Mouse (Mus musculus) lung, embryonic 15.5 days (tissue): ENCODE measurements around the gene Pnp2. TPM values are rescaled to one million over a fixed set of nuclear protein-coding genes. Genes with fewer than 3 reads are reported as not detected.
"Not testable (repeated sequence)": the region's sequence is repeated elsewhere in the genome, so short reads cannot be mapped to it uniquely, and the experiment has no call there.

Experiments used
- ATAC-seq: fragments of 200-750 bp; cut with Nextera tagmentation; 2 replicates; pipeline ENCODE4 v1.8.0; 2017; ENCODE audit warnings: moderate number of reproducible peaks, borderline replicate concordance; ENCODE audit not compliant: low FRiP score, low TSS enrichment; ENCODE audit errors: extremely low read depth
- H3K27ac ChIP-seq: fragments of 300-500 bp; sonication (generic); 2 replicates; pipeline ENCODE4 v1.5.1; 2015; ENCODE audit warnings: moderate library complexity, mild to moderate bottlenecking, inconsistent platforms
- H3K27me3 ChIP-seq: fragments of 300-500 bp; sonication (generic); 2 replicates; pipeline ENCODE4 v1.6.1; 2015; ENCODE audit warnings: inconsistent platforms
- H3K36me3 ChIP-seq: fragments of 300-500 bp; sonication (generic); 2 replicates; pipeline ENCODE4 v1.6.1; 2015; ENCODE audit warnings: inconsistent platforms
- H3K4me1 ChIP-seq: fragments of 300-500 bp; sonication (generic); 2 replicates; pipeline ENCODE4 v1.6.1; 2015; ENCODE audit warnings: inconsistent platforms
- H3K4me2 ChIP-seq: fragments of 300-500 bp; sonication (generic); 2 replicates; pipeline ENCODE4 v1.6.1; 2015; ENCODE audit warnings: inconsistent platforms, mild to moderate bottlenecking, moderate library complexity
- H3K4me3 ChIP-seq: fragments of 300-500 bp; sonication (generic); 2 replicates; pipeline ENCODE4 v1.5.1; 2015; ENCODE audit warnings: mild to moderate bottlenecking, inconsistent platforms
- H3K9ac ChIP-seq: fragments of 300-500 bp; sonication (generic); 2 replicates; pipeline ENCODE4 v1.6.1; 2015; ENCODE audit warnings: inconsistent platforms
- H3K9me3 ChIP-seq: fragments of 300-500 bp; sonication (generic); 2 replicates; pipeline ENCODE4 v1.6.1; 2016; ENCODE audit warnings: inconsistent platforms
- WGBS: fragments of 180-500 bp; shearing (Covaris S2); methylation state at CpG from one replicate; pipeline ENCODE4 v1.1.7; 2015; 5-methylcytosine and 5-hydroxymethylcytosine counted together
- polyA plus RNA-seq: library from polyadenylated mRNA; unstranded; fragments of >200 nt; fragmentation: Nextera tagmentation; extraction: Ambion mirVana; gene quantifications from 2 replicates; pipeline ENCODE4 v1.2.1, GENCODE M21; 2015

Pnp2 gene
- polyA plus RNA-seq, 1 experiment from 2014 or later = 0.76 TPM

GRCm38 (mm10) chr14:50936649-50937048, 19.1 kb upstream of the Pnp2 start:
- H3K4me2 ChIP-seq = no peak overlapping the region
- ATAC-seq = no peak
- H3K36me3 ChIP-seq = no peaks in the 10 kb centered on the region
- H3K9me3 ChIP-seq = no peaks in the 10 kb centered on the region
- no peak overlapping the region for H3K9ac ChIP-seq
- 34% methylated on average over 1 of the region's 1 CpGs for WGBS
- peaks cover 7% of the 10 kb centered on the region; the same call in 1 of the 2 replicates for H3K27me3 ChIP-seq
- H3K4me3 ChIP-seq = no peak overlapping the region
- H3K27ac ChIP-seq = no peak overlapping the region
- peaks cover 6% of the 10 kb centered on the region; the same call in 1 of the 2 replicates for H3K4me1 ChIP-seq

- peaks cover 7% of the 10 kb centered on the region; the same call in 1 of the 2 replicates for H3K27me3 ChIP-seq
- H3K27ac ChIP-seq = no peak overlapping the region
- no peak overlapping the region for H3K4me2 ChIP-seq
- H3K36me3 ChIP-seq = no peaks in the 10 kb centered on the region
- no peaks in the 10 kb centered on the region for H3K4me1 ChIP-seq
- ATAC-seq = no peak
- no peaks in the 10 kb centered on the region for H3K9me3 ChIP-seq
- WGBS = 74% methylated on average over 3 of the region's 3 CpGs
- no peak overlapping the region for H3K9ac ChIP-seq
- no peak overlapping the region for H3K4me3 ChIP-seq
These were observed 17.5 kb upstream of the Pnp2 start for GRCm38 (mm10) chr14:50938119-50938908.

GRCm38 (mm10) chr14:50938940-50939339, 16.9 kb upstream of the Pnp2 start:
- 26% methylated on average over 2 of the region's 2 CpGs for WGBS

DNA sequence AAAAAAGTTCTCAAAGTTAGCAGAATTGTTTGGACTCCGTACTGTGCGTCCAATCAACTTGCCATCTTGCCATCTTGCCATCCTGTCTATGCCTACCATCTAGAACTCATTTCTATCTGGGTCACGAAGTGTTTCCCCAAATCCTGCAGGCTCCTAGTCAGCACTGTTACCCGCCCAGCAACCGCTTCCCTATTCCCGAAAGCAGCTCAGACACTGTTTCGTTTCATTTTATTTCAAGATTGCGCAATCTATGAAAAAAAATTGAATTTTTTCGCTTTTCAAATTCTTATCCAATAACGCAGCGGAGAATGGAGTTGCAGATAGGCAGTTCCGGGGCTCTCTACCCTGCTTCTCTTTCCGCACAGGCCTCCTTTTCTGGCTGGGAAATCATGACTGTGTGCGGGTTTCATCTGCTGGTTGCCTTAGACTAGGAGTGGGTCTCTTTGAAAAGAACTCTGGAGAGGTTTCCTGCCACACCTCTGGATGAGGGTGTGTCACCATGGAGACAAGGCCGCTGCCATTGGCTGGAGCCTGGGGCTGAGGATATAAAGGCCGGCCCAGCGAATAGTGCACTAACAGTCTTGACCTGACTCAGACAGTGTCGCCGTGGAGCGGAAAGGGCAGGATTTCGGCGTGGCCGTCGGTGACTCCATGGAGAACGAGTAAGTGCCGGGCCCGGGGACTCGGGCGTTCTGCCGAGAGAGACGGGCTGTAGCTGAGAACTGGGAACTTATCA, 11.7 kb upstream of the Pnp2 start, which contains the start of gene Gm49342:
TSS of gene Gm49342 (plus strand) at position 586 of the 736 bp plus-strand sequence.
- Histone ChIP-seq H3K27me3 (no peaks in the 10 kb centered on the region), H3K9ac (peak within 1 kb of the TSS; percentile 48), H3K4me1 (0 out of 2 replicates have a peak, but pooled peaks cover 6% of the 10 kb centered on the region), H3K27ac (peak within 1 kb of the TSS; percentile 97), H3K36me3 (0 out of 2 replicates have a peak, but pooled peaks cover 3% of the 10 kb centered on the region), H3K4me3 (peak within 1 kb of the TSS; percentile 57), H3K9me3 (no peaks in the 10 kb centered on the region), H3K4me2 (peak within 1 kb of the TSS; percentile 63)
- ATAC-seq = peak; percentile 99
- WGBS = 10% methylated on average over 31 of the region's 31 CpGs

More at GRCm38 (mm10) chr14:50938940-50939339, 16.9 kb upstream of the Pnp2 start:
- Histone ChIP-seq H3K36me3 (no peaks in the 10 kb centered on the region), H3K4me3 (no peak overlapping the region), H3K4me1 (no peaks in the 10 kb centered on the region), H3K4me2 (no peak overlapping the region), H3K27ac (no peak overlapping the region), H3K27me3 (peaks cover 7% of the 10 kb centered on the region; the same call in 1 of the 2 replicates), H3K9me3 (no peaks in the 10 kb centered on the region), H3K9ac (no peak overlapping the region)
- no peak for ATAC-seq

- peak overlapping the region; percentile 48 for H3K9ac ChIP-seq
- peak overlapping the region; percentile 57 for H3K4me3 ChIP-seq
- H3K9me3 ChIP-seq, H3K4me1 ChIP-seq, H3K36me3 ChIP-seq, H3K27me3 ChIP-seq: not testable (repeated sequence)
- H3K27ac ChIP-seq = peak overlapping the region; percentile 97
- H3K4me2 ChIP-seq = peak overlapping the region; percentile 63
- whole genome bisulfite sequencing = under 1% methylated on average over 15 of the region's 15 CpGs
- peak; percentile 95 for ATAC-seq
These were observed 11.1 kb upstream of the Pnp2 start for GRCm38 (mm10) chr14:50944668-50945033.

DNA sequence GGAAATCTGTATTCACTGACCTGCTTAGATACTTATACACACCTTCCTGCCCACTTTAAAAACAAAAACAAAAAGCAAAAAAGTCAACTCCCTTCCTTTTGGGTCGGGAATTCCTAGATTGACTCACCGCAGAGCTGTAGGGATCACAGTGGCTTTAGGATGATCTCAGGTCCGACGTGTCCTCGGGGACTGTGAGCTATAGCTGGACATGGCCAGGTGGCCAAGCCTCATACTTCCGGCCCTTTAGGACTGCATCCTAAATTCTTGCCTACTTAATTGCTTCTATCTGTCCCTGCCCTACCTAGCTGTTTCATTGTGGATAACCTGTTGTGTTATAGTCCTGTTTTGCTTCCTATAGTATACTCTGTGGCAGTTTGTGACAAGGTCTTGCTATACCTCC, 10.7 kb upstream of the Pnp2 start:
- not testable (repeated sequence) for H3K36me3 ChIP-seq, H3K9me3 ChIP-seq, H3K4me1 ChIP-seq, H3K27me3 ChIP-seq, ATAC-seq
- peak overlapping the region; percentile 63 for H3K4me2 ChIP-seq
- 14% methylated on average over 6 of the region's 6 CpGs for WGBS
- peak overlapping the region; percentile 97 for H3K27ac ChIP-seq
- H3K4me3 ChIP-seq = peak overlapping the region; percentile 57
- H3K9ac ChIP-seq = peak overlapping the region; percentile 48

DNA sequence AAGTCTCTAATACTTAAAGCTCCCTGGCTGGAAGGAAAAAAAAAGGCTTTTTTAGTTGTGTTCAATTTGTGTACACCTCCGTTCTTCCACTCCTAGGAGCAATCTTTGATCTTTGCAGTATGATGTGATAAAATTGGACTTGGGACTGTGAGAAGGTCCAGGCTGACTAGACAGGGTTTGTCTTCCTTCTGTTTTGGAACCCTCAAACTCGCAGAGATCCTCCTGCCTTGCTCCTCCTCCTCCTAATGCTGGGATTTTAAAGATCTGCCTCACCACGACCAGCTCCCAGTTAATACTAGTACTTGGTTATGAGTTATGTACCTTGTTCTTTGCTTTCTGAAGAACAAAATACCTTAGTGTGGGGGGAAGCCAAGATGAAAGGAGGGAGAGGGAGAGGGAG, 10.3 kb upstream of the Pnp2 start:
- ATAC-seq, H3K9me3 ChIP-seq, H3K4me1 ChIP-seq, H3K27ac ChIP-seq, H3K36me3 ChIP-seq, H3K27me3 ChIP-seq: not testable (repeated sequence)
- peak overlapping the region; percentile 57 for H3K4me3 ChIP-seq
- H3K4me2 ChIP-seq = peak overlapping the region; percentile 63
- H3K9ac ChIP-seq = peak overlapping the region; percentile 48; the same call in 1 of the 2 replicates
- WGBS = 17% methylated on average over 3 of the region's 3 CpGs

DNA sequence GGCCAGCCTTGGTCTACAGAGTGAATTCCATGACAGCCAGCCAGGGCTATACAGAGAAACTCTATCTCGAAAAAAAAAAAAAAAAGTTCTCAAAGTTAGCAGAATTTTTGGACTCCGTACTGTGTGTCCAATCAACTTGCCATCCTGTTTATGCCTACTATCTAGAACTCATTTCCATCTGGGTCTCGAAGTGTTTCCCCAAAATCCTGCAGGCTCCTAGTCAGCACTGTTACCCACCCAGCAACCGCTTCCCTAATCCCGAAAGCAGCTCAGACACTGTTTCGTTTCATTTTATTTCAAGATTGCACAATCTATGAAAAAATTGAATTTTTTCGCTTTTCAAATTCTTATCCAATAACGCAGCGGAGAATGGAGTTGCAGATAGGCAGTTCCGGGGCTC, 305 bp upstream of the Pnp2 start:
- Histone ChIP-seq H3K4me3 (no peak overlapping the region), H3K9ac (no peak overlapping the region), H3K4me1 (0 out of 2 replicates have a peak, but pooled peaks cover 3% of the 10 kb centered on the region), H3K36me3 (peaks cover 13% of the 10 kb centered on the region), H3K4me2 (no peak overlapping the region; the same call in 1 of the 2 replicates), H3K9me3 (no peaks in the 10 kb centered on the region), H3K27ac (no peak overlapping the region), H3K27me3 (no peaks in the 10 kb centered on the region)
- no peak for ATAC-seq
- WGBS = 81% methylated on average over 10 of the region's 10 CpGs

DNA sequence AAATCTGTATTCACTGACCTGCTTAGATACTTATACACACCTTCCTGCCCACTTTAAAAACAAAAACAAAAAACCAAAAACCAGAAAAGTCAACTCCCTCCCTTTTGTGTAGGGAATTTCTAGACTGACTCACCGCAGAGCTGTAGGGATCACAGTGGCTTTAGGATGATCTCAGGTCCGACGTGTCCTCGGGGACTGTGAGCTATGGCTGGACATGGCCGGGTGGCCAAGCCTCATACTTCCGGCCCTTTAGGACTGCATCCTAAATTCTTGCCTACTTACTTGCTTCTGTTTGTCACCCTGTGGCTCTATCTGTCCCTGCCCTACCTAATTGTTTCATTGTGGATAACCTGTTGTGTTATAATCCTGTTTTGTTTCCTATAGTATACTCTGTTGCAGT, 932 bp downstream of the Pnp2 start:
- 82% methylated on average over 6 of the region's 6 CpGs for WGBS
- not testable (repeated sequence) for H3K4me1 ChIP-seq

GRCm38 (mm10) chr14:50957146-50957545, 1.4 kb downstream of the Pnp2 start:
- 54% methylated on average over 3 of the region's 3 CpGs for WGBS

More for the DNA sequence above, 932 bp downstream of the Pnp2 start:
- H3K4me3 ChIP-seq, H3K27me3 ChIP-seq, H3K27ac ChIP-seq, ATAC-seq, H3K9ac ChIP-seq, H3K36me3 ChIP-seq, H3K9me3 ChIP-seq: not testable (repeated sequence)
- H3K4me2 ChIP-seq = peak overlapping the region; percentile 51; the same call in 1 of the 2 replicates

GRCm38 (mm10) chr14:50958289-50958995, 2.6 kb downstream of the Pnp2 start:
- WGBS = 89% methylated on average over 5 of the region's 5 CpGs
- not testable (repeated sequence) for H3K4me2 ChIP-seq, H3K4me1 ChIP-seq, H3K27me3 ChIP-seq, H3K27ac ChIP-seq, H3K36me3 ChIP-seq, ATAC-seq, H3K9ac ChIP-seq, H3K4me3 ChIP-seq, H3K9me3 ChIP-seq

More at GRCm38 (mm10) chr14:50957146-50957545, 1.4 kb downstream of the Pnp2 start:
- not testable (repeated sequence) for H3K9me3 ChIP-seq, H3K27ac ChIP-seq, H3K27me3 ChIP-seq, H3K36me3 ChIP-seq, ATAC-seq, H3K9ac ChIP-seq, H3K4me3 ChIP-seq, H3K4me1 ChIP-seq, H3K4me2 ChIP-seq
